Mouse (Mus musculus) lung, postnatal 0 days (tissue): ENCODE data around the gene Pim1.

Source experiments
- CTCF ChIP-seq: IDR thresholded peaks from 2 replicates; pipeline ENCODE4 v1.5.1; 2016; ENCODE audit warnings: antibody characterized with exemption, mild to moderate bottlenecking
- EP300 ChIP-seq: IDR thresholded peaks from 2 replicates; pipeline ENCODE4 v1.6.1; 2016; ENCODE audit warnings: antibody characterized with exemption, mild to moderate bottlenecking, control low read depth

DNA sequence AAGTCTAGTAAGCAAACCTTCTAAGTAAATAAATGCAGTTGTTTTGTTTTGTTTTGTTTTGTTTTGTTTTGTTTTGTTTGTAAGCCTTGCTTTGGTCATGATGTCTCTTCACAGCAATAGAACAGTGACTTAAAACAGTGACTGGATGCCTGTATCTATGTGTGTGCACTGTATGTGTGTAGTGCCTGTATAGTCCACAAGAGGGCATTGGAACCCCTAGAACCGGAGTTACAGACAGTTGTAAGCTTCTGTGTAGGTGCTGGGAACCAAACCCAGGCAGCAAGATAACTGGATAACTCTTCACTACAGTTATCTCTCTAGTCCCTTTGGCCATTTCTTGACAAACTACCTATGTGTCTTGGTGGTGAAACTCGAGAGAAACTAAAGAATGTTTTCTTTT is 35.1 kb downstream of the Pim1 start:
- TF ChIP-seq EP300 (no peak), CTCF (no peak)
